ENCODE assay signal across 31 mouse cellular contexts in genomic region chr1:132302341-132302866, GRCm38 (mm10). TPM values are rescaled to one million over a fixed set of nuclear protein-coding genes. Genes with fewer than 3 reads are reported as not detected.
DNase-seq lines count a peak whose midpoint lies in the region; ATAC-seq and TF ChIP-seq lines count a peak whose summit lies in the region.
"Had no signal": no experiment of that assay in that cellular context is flagged by ENCODE, and none has a peak within 500 bp of the region (broad histone marks: within the 10 kb centered on the region; RNA-seq: fewer than 3 reads in every experiment).

No protein-coding gene starts in this region.

- no peak for ATAC-seq in hindbrain, embryonic 12.5 days (ENCODE audit: low FRiP score)
- ATAC-seq in hindbrain, embryonic 16.5 days, result no peak
- ATAC-seq in midbrain, embryonic 14.5 days (ENCODE audit: low FRiP score, low TSS enrichment), result no peak
- no peak for ATAC-seq in midbrain, embryonic 15.5 days (replicated peaks)
- ATAC-seq: activated CD4-positive, CD25-positive, alpha-beta regulatory T cell, adult 4 months; forebrain, embryonic 15.5 days; inflammation-experienced regulatory T-cells, adult 6 months; liver, embryonic 12.5 days; liver, postnatal 0 days had no signal

- no peak overlapping the region for H3K27ac ChIP-seq in hindbrain, embryonic 12.5 days
- no peak overlapping the region for H3K27ac ChIP-seq in hindbrain, embryonic 16.5 days (ENCODE audit: low read depth, low read length)
- no peak overlapping the region for H3K27ac ChIP-seq in midbrain, embryonic 14.5 days (replicated peaks; ENCODE audit: low read depth, low read length)
- H3K27ac ChIP-seq in midbrain, embryonic 15.5 days, result no peak overlapping the region
- no peak overlapping the region for H3K27ac ChIP-seq in heart, adult 2 months
- H3K27ac ChIP-seq: embryonic facial prominence, embryonic 13.5 days; forebrain, embryonic 15.5 days; layer of hippocampus, adult 2 months; liver, embryonic 12.5 days; neural tube, embryonic 15.5 days had no signal

- no peak for TF ChIP-seq POLR2A in heart, adult 2 months (IDR thresholded peaks at IDR 0.05; ENCODE audit: insufficient read depth, low read depth, low read length)

- H3K9ac ChIP-seq in hindbrain, embryonic 12.5 days, result no peak overlapping the region
- no peak overlapping the region for H3K9ac ChIP-seq in hindbrain, embryonic 16.5 days (ENCODE audit: low read depth, low read length)
- no peak overlapping the region for H3K9ac ChIP-seq in midbrain, embryonic 14.5 days (replicated peaks; ENCODE audit: low read length)
- H3K9ac ChIP-seq in midbrain, embryonic 15.5 days, result no peak overlapping the region
- H3K9ac ChIP-seq in heart, adult 2 months (ENCODE audit: low read depth, low read length), result no peak overlapping the region
- H3K9ac ChIP-seq: embryonic facial prominence, embryonic 13.5 days; forebrain, embryonic 15.5 days; liver, embryonic 12.5 days; liver, postnatal 0 days; neural tube, embryonic 15.5 days had no signal

- H3K79me2 ChIP-seq in heart, adult 2 months (replicated peaks; ENCODE audit: control insufficient read depth, insufficient read depth, low read length), result no peaks in the 10 kb centered on the region

- intact Hi-C loops in heart, adult 2 months (cut with DNase I), result no loop called here

- peak; percentile 81 to 91 for DNase-seq in adrenal gland, adult (ENCODE audit: inconsistent age in 2 of 2, low spot score in 1 of 2)
- no peak for DNase-seq in adrenal gland, postnatal 25 days
- DNase-seq in midbrain, embryonic 14.5 days, result no peak
- DNase-seq in heart, adult 2 months, result no peak
- DNase-seq: cerebellum, adult 11-12 months; cerebellum, adult 9-11 months; gastrocnemius, postnatal 25 days; heart, adult 11 months; heart, postnatal 36 days; kidney, postnatal 36 days; layer of hippocampus, postnatal 36 days; left cerebral cortex, postnatal 4 days; liver, postnatal 0 days; lung, postnatal 36 days; right cerebral cortex, postnatal 25 days; thymus, postnatal 14 days had no signal

- H3K4me2 ChIP-seq in hindbrain, embryonic 12.5 days (replicated peaks), result 0 out of 2 replicates have a peak overlapping the region, but pooled peaks have one; percentile 25
- no peak overlapping the region for H3K4me2 ChIP-seq in hindbrain, embryonic 16.5 days (ENCODE audit: low read length)
- 0 out of 2 replicates have a peak overlapping the region, but pooled peaks have one; percentile 99 for H3K4me2 ChIP-seq in midbrain, embryonic 14.5 days (ENCODE audit: low read length)
- no peak overlapping the region for H3K4me2 ChIP-seq in midbrain, embryonic 15.5 days
- H3K4me2 ChIP-seq: embryonic facial prominence, embryonic 13.5 days; forebrain, embryonic 15.5 days; heart, embryonic 11.5 days; liver, embryonic 12.5 days had no signal

- WGBS in hindbrain, embryonic 12.5 days, result 85% methylated on average over 9 of the region's 9 CpGs
- WGBS in hindbrain, embryonic 16.5 days, result 87% methylated on average over 9 of the region's 9 CpGs
- 89% methylated on average over 9 of the region's 9 CpGs for WGBS in midbrain, embryonic 14.5 days
- 89% methylated on average over 9 of the region's 9 CpGs for WGBS in midbrain, embryonic 15.5 days
- 97% methylated on average over 9 of the region's 9 CpGs for WGBS in heart, adult 2 months

- TF ChIP-seq EP300 in heart, adult 2 months (IDR thresholded peaks at IDR 0.05; ENCODE audit: insufficient read depth, low read depth, low read length), result no peak

- H3K36me3 ChIP-seq in hindbrain, embryonic 12.5 days, result no peaks in the 10 kb centered on the region
- H3K36me3 ChIP-seq in hindbrain, embryonic 16.5 days (ENCODE audit: control insufficient read depth, insufficient read depth, low read length), result no peaks in the 10 kb centered on the region
- no peaks in the 10 kb centered on the region for H3K36me3 ChIP-seq in midbrain, embryonic 14.5 days (ENCODE audit: control insufficient read depth, insufficient read depth, low read length)
- H3K36me3 ChIP-seq in midbrain, embryonic 15.5 days (replicated peaks), result no peaks in the 10 kb centered on the region
- no peaks in the 10 kb centered on the region for H3K36me3 ChIP-seq in heart, adult 2 months (ENCODE audit: control insufficient read depth, insufficient read depth, low read length)
- H3K36me3 ChIP-seq: embryonic facial prominence, embryonic 13.5 days; forebrain, embryonic 10.5 days; forebrain, embryonic 15.5 days; liver, embryonic 12.5 days; neural tube, embryonic 15.5 days had no signal

- peaks cover 27% of the 10 kb centered on the region for H3K4me1 ChIP-seq in hindbrain, embryonic 12.5 days
- H3K4me1 ChIP-seq in hindbrain, embryonic 16.5 days (ENCODE audit: control insufficient read depth, insufficient read depth, low read depth, low read length), result peaks cover 16% of the 10 kb centered on the region
- peaks cover 39% of the 10 kb centered on the region for H3K4me1 ChIP-seq in midbrain, embryonic 14.5 days (ENCODE audit: control insufficient read depth, insufficient read depth, low read length)
- H3K4me1 ChIP-seq in midbrain, embryonic 15.5 days, result peaks cover 50% of the 10 kb centered on the region
- no peaks in the 10 kb centered on the region for H3K4me1 ChIP-seq in heart, adult 2 months (ENCODE audit: control insufficient read depth, insufficient read depth, low read length)

- no peaks in the 10 kb centered on the region for H3K9me3 ChIP-seq in hindbrain, embryonic 12.5 days (replicated peaks)
- H3K9me3 ChIP-seq in hindbrain, embryonic 16.5 days (ENCODE audit: control insufficient read depth, low read length), result no peaks in the 10 kb centered on the region
- no peaks in the 10 kb centered on the region for H3K9me3 ChIP-seq in midbrain, embryonic 14.5 days (ENCODE audit: control insufficient read depth, low read length)
- no peaks in the 10 kb centered on the region for H3K9me3 ChIP-seq in midbrain, embryonic 15.5 days
- H3K9me3 ChIP-seq: embryonic facial prominence, embryonic 13.5 days; forebrain, embryonic 10.5 days; forebrain, embryonic 15.5 days; liver, embryonic 12.5 days; neural tube, embryonic 15.5 days had no signal

- no peak overlapping the region for H3K4me3 ChIP-seq in hindbrain, embryonic 12.5 days
- H3K4me3 ChIP-seq in hindbrain, embryonic 16.5 days (ENCODE audit: low read length), result no peak overlapping the region
- no peak overlapping the region for H3K4me3 ChIP-seq in midbrain, embryonic 14.5 days (replicated peaks; ENCODE audit: low read depth, low read length)
- H3K4me3 ChIP-seq in midbrain, embryonic 15.5 days, result no peak overlapping the region
- no peak overlapping the region for H3K4me3 ChIP-seq in heart, adult 2 months
- H3K4me3 ChIP-seq: embryonic facial prominence, embryonic 13.5 days; forebrain, embryonic 10.5 days; forebrain, embryonic 15.5 days; layer of hippocampus, adult 2 months; liver, embryonic 12.5 days; neural tube, embryonic 15.5 days had no signal

- no peak for TF ChIP-seq CTCF in heart, adult 2 months (IDR thresholded peaks at IDR 0.05)

- H3K27me3 ChIP-seq in hindbrain, embryonic 12.5 days, result peaks cover 22% of the 10 kb centered on the region
- no peaks in the 10 kb centered on the region; the same call in 1 of the 2 replicates for H3K27me3 ChIP-seq in hindbrain, embryonic 16.5 days (replicated peaks; ENCODE audit: control insufficient read depth, insufficient read depth, low read length)
- no peaks in the 10 kb centered on the region for H3K27me3 ChIP-seq in midbrain, embryonic 14.5 days (ENCODE audit: control insufficient read depth, insufficient read depth, low read length)
- H3K27me3 ChIP-seq in midbrain, embryonic 15.5 days (replicated peaks), result no peaks in the 10 kb centered on the region
- no peaks in the 10 kb centered on the region; the same call in 1 of the 2 replicates for H3K27me3 ChIP-seq in heart, adult 2 months (ENCODE audit: control insufficient read depth, insufficient read depth, low read length)

RNA-seq across cellular contexts. Expression of gene Klhdc8a, which starts 4.0 kb away (rescaled TPM):
- 116 and 153 TPM in 2 replicates for total RNA-seq in adrenal gland, postnatal 25 days (2021)
- 5.1 and 5.3 TPM in 2 replicates for polyA plus RNA-seq in hindbrain, embryonic 12.5 days (2016; fragmentation: Nextera tagmentation; extraction: Ambion mirVana)
- polyA plus RNA-seq in hindbrain, embryonic 16.5 days (2015; fragmentation: Nextera tagmentation; extraction: Ambion mirVana), result 8.3 and 10.0 TPM in 2 replicates
- polyA plus RNA-seq in midbrain, embryonic 14.5 days (2014; fragmentation: Nextera tagmentation; extraction: Ambion mirVana), result 10.1 and 11.1 TPM in 2 replicates
- polyA plus RNA-seq in midbrain, embryonic 15.5 days (2015; fragmentation: Nextera tagmentation; extraction: Ambion mirVana), result 10.7 and 11.5 TPM in 2 replicates
- total RNA-seq in heart, adult 2 months (2021), result 10 to 100 TPM; 15.4 to 21.0 TPM
- polyA plus RNA-seq in heart, adult 2 months (2012; rRNA removed), result 15.9 and 18.7 TPM in 2 replicates
- total RNA-seq: CH12.LX; common myeloid progenitor, adult 5-6 weeks; megakaryocyte-erythroid progenitor cell, adult 5-6 weeks had no signal
- polyA plus RNA-seq: activated CD4-positive, CD25-positive, alpha-beta regulatory T cell, adult 4 months; inflammation-experienced regulatory T-cells, adult 6 months had no signal

RNA-seq across cellular contexts. Expression of gene Nuak2, which starts 13.5 kb away (rescaled TPM):
- 2.4 and 4.8 TPM in 2 replicates for total RNA-seq in adrenal gland, postnatal 25 days (2021)
- 29.7 and 30.0 TPM in 2 replicates for polyA plus RNA-seq in hindbrain, embryonic 12.5 days (2016; fragmentation: Nextera tagmentation; extraction: Ambion mirVana)
- polyA plus RNA-seq in hindbrain, embryonic 16.5 days (2015; fragmentation: Nextera tagmentation; extraction: Ambion mirVana), result 11.1 and 12.8 TPM in 2 replicates
- polyA plus RNA-seq in midbrain, embryonic 14.5 days (2014; fragmentation: Nextera tagmentation; extraction: Ambion mirVana), result 22.3 and 38.0 TPM in 2 replicates
- polyA plus RNA-seq in midbrain, embryonic 15.5 days (2015; fragmentation: Nextera tagmentation; extraction: Ambion mirVana), result 26.1 and 27.9 TPM in 2 replicates
- total RNA-seq in heart, adult 2 months (2021), result 1 to 10 TPM; 4.1 to 4.3 TPM
- polyA plus RNA-seq in heart, adult 2 months (2012; rRNA removed), result 2.8 and 4.0 TPM in 2 replicates

Comparison
In these comparisons a context has a peak if more than half of its experiments do, and no peak if none do; other contexts are left out.
1. DNase-seq: peak in adrenal gland, adult (2 of 2); none in adrenal gland, postnatal 25 days (single experiment), midbrain, embryonic 14.5 days (single experiment) and heart, adult 2 months (0 of 2).
2. H3K4me2 ChIP-seq: peak in hindbrain, embryonic 12.5 days (single experiment) and midbrain, embryonic 14.5 days (single experiment); none in hindbrain, embryonic 16.5 days (single experiment) and midbrain, embryonic 15.5 days (single experiment).